Mouse (Mus musculus): ENCODE data around the gene Olfr646. TPM values are rescaled to one million over a fixed set of nuclear protein-coding genes. Genes with fewer than 3 reads are reported as not detected.

The Olfr646 gene
- under 1 TPM in 1 of 2 experiments, not detected in 1; 0.08 TPM for total RNA-seq (2021)
- polyA plus RNA-seq (2012; rRNA removed) = not detected in 2 replicates
- long read RNA-seq = 0 reads

DNA sequence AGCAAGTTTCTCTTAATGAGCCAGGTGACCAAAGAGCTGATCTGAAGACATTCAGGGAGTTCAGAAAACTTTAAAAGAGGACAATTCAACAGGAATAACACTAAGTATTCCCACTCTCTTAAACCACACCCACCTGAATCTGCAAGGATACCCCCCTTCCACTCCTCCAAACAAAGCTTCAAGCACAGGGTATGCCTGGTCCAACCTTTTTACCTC is at the start of gene Olfr646:
Gene Olfr646 (plus strand): TSS at position 117 of the 216 bp plus-strand sequence.
- H3K27ac ChIP-seq = no peak within 1 kb of the TSS
- H3K4me3 ChIP-seq = no peak within 1 kb of the TSS
- TF ChIP-seq POLR2A (IDR thresholded peaks at IDR 0.05; ENCODE audit: insufficient read depth, low read depth, low read length) (no peak), EP300 (IDR thresholded peaks at IDR 0.05; ENCODE audit: insufficient read depth, low read depth, low read length) (no peak), CTCF (IDR thresholded peaks at IDR 0.05) (no peak)
- H3K4me1 ChIP-seq (ENCODE audit: control insufficient read depth, insufficient read depth, low read length) = no peaks in the 10 kb centered on the region
- no peaks in the 10 kb centered on the region for H3K27me3 ChIP-seq (ENCODE audit: control insufficient read depth, insufficient read depth, low read length)
- no peaks in the 10 kb centered on the region for H3K36me3 ChIP-seq (ENCODE audit: control insufficient read depth, insufficient read depth, low read length)
- no peak for DNase-seq
- H3K79me2 ChIP-seq (replicated peaks; ENCODE audit: control insufficient read depth, insufficient read depth, low read length) = no peaks in the 10 kb centered on the region
- intact Hi-C loops (cut with DNase I) = no loop called here
- H3K9ac ChIP-seq (ENCODE audit: low read depth, low read length) = no peak within 1 kb of the TSS

DNA sequence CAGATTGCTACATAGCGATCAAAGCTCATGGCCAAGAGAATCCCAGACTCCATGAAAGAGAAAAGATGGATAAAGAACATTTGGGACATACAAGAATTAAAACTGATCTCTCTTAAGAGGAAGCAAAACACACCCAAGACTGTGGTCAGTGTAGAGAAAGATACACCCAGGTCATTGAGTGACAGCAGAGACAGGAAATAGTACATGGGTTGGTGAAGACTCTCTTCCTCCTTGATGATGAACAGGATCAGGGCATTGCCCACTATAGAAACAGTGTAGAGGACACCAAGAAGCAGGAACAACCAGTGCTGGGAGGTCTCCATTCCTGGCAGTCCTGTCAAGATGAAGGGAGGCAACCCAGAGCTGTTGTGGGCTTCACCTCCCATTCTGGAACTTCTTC is 45.5 kb upstream of the Olfr646 start:
- 89% methylated on average over 1 of the region's 1 CpGs for WGBS
- no peaks in the 10 kb centered on the region for H3K79me2 ChIP-seq (replicated peaks; ENCODE audit: control insufficient read depth, insufficient read depth, low read length)
- H3K36me3 ChIP-seq (ENCODE audit: control insufficient read depth, insufficient read depth, low read length) = no peaks in the 10 kb centered on the region
- H3K27me3 ChIP-seq (ENCODE audit: control insufficient read depth, insufficient read depth, low read length) = no peaks in the 10 kb centered on the region
- H3K27ac ChIP-seq = no peak overlapping the region
- TF ChIP-seq POLR2A (IDR thresholded peaks at IDR 0.05; ENCODE audit: insufficient read depth, low read depth, low read length) = no peak
- TF ChIP-seq CTCF (IDR thresholded peaks at IDR 0.05) = no peak
- no peak for TF ChIP-seq EP300 (IDR thresholded peaks at IDR 0.05; ENCODE audit: insufficient read depth, low read depth, low read length)
- intact Hi-C loops (cut with DNase I) = no loop called here
- no peaks in the 10 kb centered on the region for H3K4me1 ChIP-seq (ENCODE audit: control insufficient read depth, insufficient read depth, low read length)
- DNase-seq = no peak
- no peak overlapping the region for H3K9ac ChIP-seq (ENCODE audit: low read depth, low read length)
- no peak overlapping the region for H3K4me3 ChIP-seq

DNA sequence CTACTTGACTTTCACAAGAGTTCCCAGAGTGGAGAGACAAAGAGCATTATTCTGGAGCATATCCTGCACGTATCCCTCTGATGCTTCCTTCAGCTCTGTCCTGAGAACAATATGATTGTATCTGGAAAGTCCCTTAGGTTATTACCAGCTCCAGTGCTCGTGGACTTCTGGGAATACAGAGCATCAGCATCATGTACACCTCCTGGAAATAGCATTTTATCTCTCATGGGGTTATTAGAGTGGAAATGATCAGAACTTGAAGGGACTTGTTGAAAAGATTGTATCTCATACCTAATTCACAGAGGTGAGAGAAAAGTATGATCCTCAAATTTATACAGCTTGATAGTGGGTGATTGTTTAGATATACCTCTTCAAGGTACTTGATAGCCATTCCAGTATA is 43.3 kb upstream of the Olfr646 start, which contains the start of gene 4930516K23Rik:
Gene 4930516K23Rik (minus strand): TSS at position 101 of the 400 bp plus-strand sequence.
- 36% methylated on average over 2 of the region's 2 CpGs for WGBS
- no peak within 1 kb of the TSS for H3K27ac ChIP-seq
- H3K79me2 ChIP-seq (replicated peaks; ENCODE audit: control insufficient read depth, insufficient read depth, low read length) = no peaks in the 10 kb centered on the region
- H3K36me3 ChIP-seq (ENCODE audit: control insufficient read depth, insufficient read depth, low read length) = no peaks in the 10 kb centered on the region
- DNase-seq = no peak
- H3K4me3 ChIP-seq = no peak within 1 kb of the TSS
- intact Hi-C loops (cut with DNase I) = no loop called here
- no peak within 1 kb of the TSS for H3K9ac ChIP-seq (ENCODE audit: low read depth, low read length)
- H3K27me3 ChIP-seq (ENCODE audit: control insufficient read depth, insufficient read depth, low read length) = no peaks in the 10 kb centered on the region
- TF ChIP-seq POLR2A (IDR thresholded peaks at IDR 0.05; ENCODE audit: insufficient read depth, low read depth, low read length) (no peak), EP300 (IDR thresholded peaks at IDR 0.05; ENCODE audit: insufficient read depth, low read depth, low read length) (no peak), CTCF (IDR thresholded peaks at IDR 0.05) (no peak)
- no peaks in the 10 kb centered on the region for H3K4me1 ChIP-seq (ENCODE audit: control insufficient read depth, insufficient read depth, low read length)

DNA sequence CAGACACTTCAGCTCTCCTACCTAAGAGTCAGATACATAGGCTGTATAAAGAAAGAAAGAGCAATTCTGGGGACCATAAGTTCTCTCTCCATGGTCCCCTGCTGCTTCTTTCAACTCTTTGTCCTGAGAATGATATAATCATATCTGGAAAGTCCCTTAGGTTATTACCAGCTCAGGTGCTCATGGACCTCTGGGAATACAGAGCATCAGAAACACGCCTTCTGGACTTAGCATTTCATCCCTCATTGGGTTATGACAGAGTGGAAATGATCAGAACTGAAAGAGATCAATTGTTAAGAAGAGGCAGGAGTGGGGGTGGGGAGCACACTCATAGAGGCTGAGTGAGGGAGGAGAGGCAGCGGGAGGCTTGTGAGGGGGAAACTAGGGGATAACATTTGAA is 32.9 kb upstream of the Olfr646 start, which contains the start of gene Olfr644:
Gene Olfr644 (minus strand): TSS at position 101 of the 400 bp plus-strand sequence.
- no peak for DNase-seq
- Histone ChIP-seq H3K4me1 (ENCODE audit: control insufficient read depth, insufficient read depth, low read length) (no peaks in the 10 kb centered on the region), H3K36me3 (ENCODE audit: control insufficient read depth, insufficient read depth, low read length) (no peaks in the 10 kb centered on the region), H3K27me3 (ENCODE audit: control insufficient read depth, insufficient read depth, low read length) (no peaks in the 10 kb centered on the region), H3K27ac (no peak within 1 kb of the TSS), H3K4me3 (no peak within 1 kb of the TSS), H3K79me2 (replicated peaks; ENCODE audit: control insufficient read depth, insufficient read depth, low read length) (no peaks in the 10 kb centered on the region), H3K9ac (ENCODE audit: low read depth, low read length) (no peak within 1 kb of the TSS)
- TF ChIP-seq CTCF (IDR thresholded peaks at IDR 0.05) = no peak
- TF ChIP-seq POLR2A (IDR thresholded peaks at IDR 0.05; ENCODE audit: insufficient read depth, low read depth, low read length) = no peak
- no peak for TF ChIP-seq EP300 (IDR thresholded peaks at IDR 0.05; ENCODE audit: insufficient read depth, low read depth, low read length)
- intact Hi-C loops (cut with DNase I) = no loop called here
- 66% methylated on average over 2 of the region's 2 CpGs for WGBS

DNA sequence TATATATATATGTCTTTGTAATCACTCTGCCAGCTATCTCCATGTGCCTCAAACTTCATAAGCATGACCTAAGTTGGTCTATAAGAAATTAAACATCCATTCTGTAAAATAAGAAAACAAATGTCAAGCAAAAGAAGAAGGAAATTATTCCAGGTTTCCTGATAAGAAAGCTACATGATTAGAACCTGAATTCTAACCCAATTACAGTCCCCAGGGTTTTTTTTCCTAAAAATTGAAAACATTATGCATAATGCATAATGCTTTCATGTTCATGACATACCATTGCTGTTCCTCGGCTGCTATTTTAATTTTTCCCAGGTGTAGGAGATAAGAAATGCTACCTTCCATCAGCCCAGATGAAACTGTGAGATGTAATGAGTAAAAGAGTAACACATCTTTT is 19.3 kb upstream of the Olfr646 start, which contains the start of gene Olfr645:
Gene Olfr645 (minus strand): TSS at position 101 of the 400 bp plus-strand sequence.
- Histone ChIP-seq H3K79me2 (replicated peaks; ENCODE audit: control insufficient read depth, insufficient read depth, low read length) (no peaks in the 10 kb centered on the region), H3K4me1 (ENCODE audit: control insufficient read depth, insufficient read depth, low read length) (no peaks in the 10 kb centered on the region), H3K4me3 (no peak within 1 kb of the TSS), H3K9ac (ENCODE audit: low read depth, low read length) (no peak within 1 kb of the TSS), H3K27me3 (ENCODE audit: control insufficient read depth, insufficient read depth, low read length) (no peaks in the 10 kb centered on the region), H3K36me3 (ENCODE audit: control insufficient read depth, insufficient read depth, low read length) (no peaks in the 10 kb centered on the region), H3K27ac (no peak within 1 kb of the TSS)
- DNase-seq = no peak
- 65% methylated on average over 1 of the region's 1 CpGs for WGBS
- TF ChIP-seq POLR2A (IDR thresholded peaks at IDR 0.05; ENCODE audit: insufficient read depth, low read depth, low read length) (no peak), CTCF (IDR thresholded peaks at IDR 0.05) (no peak), EP300 (IDR thresholded peaks at IDR 0.05; ENCODE audit: insufficient read depth, low read depth, low read length) (no peak)
- intact Hi-C loops (cut with DNase I) = no loop called here

DNA sequence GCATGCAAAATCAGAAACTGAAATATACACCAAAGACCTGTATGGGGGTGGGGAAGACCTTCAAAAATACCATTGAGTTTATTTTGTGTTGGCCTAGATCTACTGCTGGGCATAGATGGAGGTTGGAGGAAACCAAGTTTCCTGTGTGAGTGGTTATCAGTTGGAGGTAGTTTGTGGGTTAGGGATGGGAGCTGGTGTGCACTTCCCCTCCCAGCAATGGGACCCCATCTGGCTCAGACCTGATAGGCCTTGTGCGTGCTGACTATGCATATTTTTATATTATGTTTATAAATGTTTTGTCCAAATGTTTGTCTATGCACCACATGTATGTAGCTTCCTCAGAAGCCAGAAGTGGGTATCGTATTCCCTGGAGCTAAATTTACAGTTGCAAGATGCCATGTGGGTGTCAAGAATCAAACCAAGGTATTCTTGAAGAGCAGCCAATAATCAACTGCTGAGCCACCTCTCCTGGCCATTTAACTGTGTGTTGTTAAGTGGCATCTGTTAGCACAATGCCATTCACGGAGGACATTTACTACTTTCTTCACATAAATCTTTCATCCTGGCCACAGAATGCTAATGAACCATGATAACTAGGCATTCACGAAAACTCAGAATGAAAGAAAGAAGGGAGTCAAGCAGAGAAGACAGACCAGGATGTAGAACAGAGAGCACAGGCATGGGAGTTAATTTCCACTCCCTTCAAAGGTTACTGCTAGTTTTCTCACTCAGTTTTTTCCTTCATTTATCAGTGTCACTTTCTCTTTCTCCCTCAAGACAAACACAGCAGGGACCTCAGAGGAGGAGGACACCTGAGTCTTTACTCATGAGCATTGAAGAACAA is 538 bp upstream of the Olfr646 start:
- DNase-seq = no peak
- H3K4me3 ChIP-seq = no peak overlapping the region
- H3K27ac ChIP-seq = no peak overlapping the region
- no peaks in the 10 kb centered on the region for H3K27me3 ChIP-seq (ENCODE audit: control insufficient read depth, insufficient read depth, low read length)
- TF ChIP-seq CTCF (IDR thresholded peaks at IDR 0.05) (no peak), POLR2A (IDR thresholded peaks at IDR 0.05; ENCODE audit: insufficient read depth, low read depth, low read length) (no peak), EP300 (IDR thresholded peaks at IDR 0.05; ENCODE audit: insufficient read depth, low read depth, low read length) (no peak)
- no peaks in the 10 kb centered on the region for H3K4me1 ChIP-seq (ENCODE audit: control insufficient read depth, insufficient read depth, low read length)
- intact Hi-C loops (cut with DNase I) = no loop called here
- no peak overlapping the region for H3K9ac ChIP-seq (ENCODE audit: low read depth, low read length)
- 59% methylated on average over 4 of the region's 4 CpGs for WGBS
- H3K36me3 ChIP-seq (ENCODE audit: control insufficient read depth, insufficient read depth, low read length) = no peaks in the 10 kb centered on the region
- H3K79me2 ChIP-seq (replicated peaks; ENCODE audit: control insufficient read depth, insufficient read depth, low read length) = no peaks in the 10 kb centered on the region
